Mouse (Mus musculus) embryonic facial prominence, embryonic 15.5 days (tissue): ENCODE measurements around the gene Adck2. TPM values are rescaled to one million over a fixed set of nuclear protein-coding genes. Genes with fewer than 3 reads are reported as not detected.

Source experiments
- ATAC-seq: fragments of 200-750 bp; cut with Nextera tagmentation; 2 replicates; pipeline ENCODE4 v1.8.0; 2017; ENCODE audit warnings: low read depth, moderate TSS enrichment; ENCODE audit not compliant: insufficient number of reproducible peaks, low FRiP score, low TSS enrichment
- H3K27ac ChIP-seq: fragments of 300-500 bp; sonication (generic); replicated peaks from 2 replicates; pipeline ENCODE4 v1.5.1; 2015; ENCODE audit warnings: mild to moderate bottlenecking, inconsistent platforms
- H3K27me3 ChIP-seq: fragments of 300-500 bp; sonication (generic); 2 replicates; pipeline ENCODE4 v1.6.1; 2015; ENCODE audit warnings: inconsistent platforms
- H3K36me3 ChIP-seq: fragments of 300-500 bp; sonication (generic); 2 replicates; pipeline ENCODE4 v1.6.1; 2015; ENCODE audit warnings: mild to moderate bottlenecking, inconsistent platforms
- H3K4me1 ChIP-seq: fragments of 300-500 bp; sonication (generic); 2 replicates; pipeline ENCODE4 v1.6.1; 2015; ENCODE audit warnings: inconsistent platforms
- H3K4me2 ChIP-seq: fragments of 300-500 bp; sonication (generic); replicated peaks from 2 replicates; pipeline ENCODE4 v1.6.1; 2015; ENCODE audit warnings: mild to moderate bottlenecking, inconsistent platforms
- H3K4me3 ChIP-seq: fragments of 300-500 bp; sonication (generic); replicated peaks from 2 replicates; pipeline ENCODE4 v1.5.1; 2015; ENCODE audit warnings: mild to moderate bottlenecking, inconsistent platforms
- H3K9ac ChIP-seq: fragments of 300-500 bp; sonication (generic); 2 replicates; pipeline ENCODE4 v1.6.1; 2015; ENCODE audit warnings: inconsistent platforms
- H3K9me3 ChIP-seq: fragments of 300-500 bp; sonication (generic); replicated peaks from 2 replicates; pipeline ENCODE4 v1.6.1; 2016; ENCODE audit warnings: inconsistent platforms
- WGBS: fragments of 180-500 bp; shearing (Covaris S2); methylation state at CpG from one replicate; pipeline ENCODE4 v1.1.7; 2015; 5-methylcytosine and 5-hydroxymethylcytosine counted together
- polyA plus RNA-seq: library from polyadenylated mRNA; unstranded; fragments of >200 nt; fragmentation: Nextera tagmentation; extraction: Ambion mirVana; gene quantifications from 2 replicates; pipeline ENCODE4 v1.2.1, GENCODE M21; 2015

The Adck2 gene
- polyA plus RNA-seq, 1 experiment from 2014 or later: 44.9 TPM

DNA sequence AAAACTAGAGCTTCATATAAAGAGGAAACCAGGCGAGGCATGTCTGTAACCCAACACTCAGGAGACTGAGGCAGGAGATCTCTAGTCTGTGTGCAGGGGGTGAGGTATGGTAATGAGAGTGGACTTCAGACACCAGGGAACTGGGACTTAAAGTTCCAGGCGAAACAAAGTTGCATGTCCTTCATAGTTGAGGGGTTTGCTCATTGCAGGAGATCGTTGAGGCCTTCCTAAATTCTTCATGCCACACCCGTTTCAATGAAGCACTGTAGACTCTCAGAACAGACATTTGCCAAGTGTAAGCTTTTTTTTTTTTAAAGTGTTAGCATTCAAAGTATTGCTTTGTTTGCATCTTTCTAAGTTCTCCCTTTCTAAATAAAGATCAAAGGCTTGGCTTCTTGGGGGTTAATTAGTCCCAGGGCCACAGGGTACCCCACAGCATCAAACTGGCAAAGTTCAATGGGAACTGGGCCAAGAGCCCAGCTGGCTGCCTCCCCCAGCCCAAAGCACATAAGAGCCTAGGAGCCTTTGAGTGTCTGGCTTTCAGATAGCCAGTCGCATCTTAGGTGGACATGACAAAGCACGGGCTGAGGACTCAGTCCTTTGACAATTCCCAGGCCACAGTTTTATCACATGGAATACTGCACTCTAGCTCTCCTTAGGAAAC lies 14.3 kb upstream of the Adck2 start:
- Histone ChIP-seq H3K9ac (no peak overlapping the region), H3K27ac (peak overlapping the region; percentile 34; the same call in 1 of the 2 replicates), H3K27me3 (no peaks in the 10 kb centered on the region), H3K4me3 (no peak overlapping the region), H3K4me1 (peaks cover 49% of the 10 kb centered on the region), H3K4me2 (no peak overlapping the region), H3K36me3 (no peaks in the 10 kb centered on the region), H3K9me3 (no peaks in the 10 kb centered on the region)
- ATAC-seq: no peak
- 42% methylated on average over 6 of the region's 6 CpGs for WGBS

DNA sequence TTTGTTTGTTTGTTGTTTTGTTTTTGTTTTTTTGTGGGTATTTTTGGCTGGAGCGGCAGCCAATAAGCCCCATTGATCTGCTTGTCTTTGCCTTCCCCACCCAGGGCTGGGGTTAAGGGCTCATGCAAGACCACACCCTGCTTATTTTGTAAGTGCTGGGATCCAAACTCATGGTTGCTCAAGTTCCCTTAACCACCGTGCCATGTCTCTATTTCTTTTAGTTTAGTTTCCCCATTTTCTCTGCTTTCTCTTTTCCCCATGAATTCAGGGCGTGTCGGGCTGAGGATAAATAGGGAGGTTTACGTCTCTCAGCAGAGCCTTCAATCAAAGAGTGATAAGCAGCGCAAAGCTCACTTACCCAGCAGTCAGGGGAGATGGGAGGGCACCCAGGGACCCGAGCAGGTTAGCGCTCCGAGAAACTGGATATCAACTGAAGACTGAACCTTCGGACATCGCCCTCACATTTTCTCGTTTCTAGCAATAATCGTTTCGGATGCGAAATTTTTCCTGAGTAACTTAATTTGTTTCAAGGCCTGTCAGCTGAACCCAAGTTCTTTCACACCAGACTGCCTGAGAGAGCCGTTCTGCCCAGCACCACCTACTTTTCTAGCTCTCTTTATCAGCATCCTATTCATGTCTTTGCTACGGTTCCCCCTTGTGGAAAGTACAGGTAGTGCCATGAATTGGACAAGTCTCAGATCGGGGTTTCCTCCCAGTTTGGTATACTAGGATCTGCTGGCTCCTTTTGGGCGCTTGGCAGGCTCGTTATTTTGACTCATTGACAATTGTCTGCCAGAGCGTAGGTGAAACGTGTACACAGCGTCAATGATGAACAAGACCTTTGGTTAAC lies 11.3 kb upstream of the Adck2 start:
- Histone ChIP-seq H3K9me3 (no peaks in the 10 kb centered on the region), H3K36me3 (no peaks in the 10 kb centered on the region), H3K9ac (no peak overlapping the region), H3K27ac (no peak overlapping the region), H3K4me1 (peaks cover 25% of the 10 kb centered on the region), H3K4me2 (peak overlapping the region; percentile 37), H3K27me3 (no peaks in the 10 kb centered on the region), H3K4me3 (peak overlapping the region; percentile 24)
- 19% methylated on average over 23 of the region's 23 CpGs for WGBS
- no peak for ATAC-seq

DNA sequence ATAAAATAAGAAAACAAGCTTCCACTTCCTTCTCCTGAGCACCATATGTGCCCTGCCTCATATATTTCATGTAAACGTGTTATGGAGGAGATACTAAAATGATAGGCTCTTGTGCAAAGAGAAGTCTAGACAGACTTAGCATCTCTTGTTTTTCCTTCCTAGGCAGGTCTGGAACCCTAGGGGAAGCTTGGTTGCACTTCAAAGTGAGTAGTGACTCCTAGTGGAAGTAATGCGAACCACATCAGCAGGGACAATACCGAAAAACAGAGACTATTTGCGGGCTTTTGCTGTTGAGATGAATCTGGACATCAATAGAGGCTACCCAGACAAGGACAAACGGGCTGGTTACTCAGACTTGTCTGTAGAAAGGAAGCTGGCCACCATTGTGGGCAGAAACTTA lies 6.1 kb upstream of the Adck2 start:
- Histone ChIP-seq H3K36me3 (no peaks in the 10 kb centered on the region), H3K4me3 (no peak overlapping the region), H3K4me2 (no peak overlapping the region), H3K27ac (no peak overlapping the region), H3K9me3 (no peaks in the 10 kb centered on the region), H3K9ac (no peak overlapping the region), H3K27me3 (no peaks in the 10 kb centered on the region), H3K4me1 (peaks cover under 1% of the 10 kb centered on the region; the same call in 1 of the 2 replicates)
- no peak for ATAC-seq
- WGBS: 10% methylated on average over 5 of the region's 5 CpGs

DNA sequence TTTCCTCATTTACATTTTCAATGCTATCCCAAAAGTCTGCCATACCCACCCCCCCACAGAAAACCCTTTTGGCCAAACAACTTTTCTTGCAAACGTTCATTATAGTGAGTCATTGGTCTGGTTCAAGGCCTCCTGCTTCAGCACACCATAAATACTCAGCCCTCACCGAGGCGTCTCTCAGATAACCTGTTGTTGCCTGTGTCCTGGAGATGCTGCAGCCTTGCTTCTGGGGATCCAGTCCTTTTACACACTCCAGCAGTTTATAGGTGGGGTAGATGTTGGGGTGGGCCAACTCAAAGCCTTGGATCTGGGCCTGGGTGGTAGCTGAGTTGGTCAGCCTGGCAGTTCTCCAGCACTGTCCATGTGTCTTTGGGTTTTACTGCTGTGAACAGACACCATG lies 3.2 kb upstream of the Adck2 start:
- H3K27ac ChIP-seq: no peak overlapping the region
- no peak for ATAC-seq
- H3K4me3 ChIP-seq: no peak overlapping the region
- peaks cover 16% of the 10 kb centered on the region for H3K4me1 ChIP-seq
- no peaks in the 10 kb centered on the region for H3K9me3 ChIP-seq
- H3K27me3 ChIP-seq: no peaks in the 10 kb centered on the region
- H3K9ac ChIP-seq: no peak overlapping the region
- 70% methylated on average over 3 of the region's 3 CpGs for WGBS
- H3K4me2 ChIP-seq: no peak overlapping the region
- H3K36me3 ChIP-seq: no peaks in the 10 kb centered on the region

DNA sequence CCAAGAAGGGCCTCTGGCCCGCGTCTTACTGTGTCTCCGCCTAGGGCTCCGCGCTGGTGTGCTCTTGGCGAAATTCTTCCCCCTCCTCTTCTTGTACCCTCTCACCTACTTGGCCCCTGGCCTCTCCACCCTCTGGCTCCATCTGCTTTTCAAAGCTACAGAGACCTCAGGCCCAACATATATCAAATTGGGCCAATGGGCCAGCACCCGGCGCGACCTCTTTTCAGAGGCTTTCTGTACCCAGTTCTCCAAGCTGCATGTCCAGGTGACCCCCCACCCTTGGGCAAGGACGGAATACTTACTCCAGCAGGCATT lies 839 bp downstream of the Adck2 start:
- Histone ChIP-seq H3K4me2 (peak overlapping the region; percentile 81), H3K36me3 (peaks cover 29% of the 10 kb centered on the region), H3K9ac (peak overlapping the region; percentile 78), H3K27ac (peak overlapping the region; percentile 92), H3K4me3 (peak overlapping the region; percentile 74), H3K4me1 (peaks cover 16% of the 10 kb centered on the region), H3K27me3 (no peaks in the 10 kb centered on the region), H3K9me3 (no peaks in the 10 kb centered on the region)
- ATAC-seq: no peak
- WGBS: 21% methylated on average over 10 of the region's 10 CpGs

DNA sequence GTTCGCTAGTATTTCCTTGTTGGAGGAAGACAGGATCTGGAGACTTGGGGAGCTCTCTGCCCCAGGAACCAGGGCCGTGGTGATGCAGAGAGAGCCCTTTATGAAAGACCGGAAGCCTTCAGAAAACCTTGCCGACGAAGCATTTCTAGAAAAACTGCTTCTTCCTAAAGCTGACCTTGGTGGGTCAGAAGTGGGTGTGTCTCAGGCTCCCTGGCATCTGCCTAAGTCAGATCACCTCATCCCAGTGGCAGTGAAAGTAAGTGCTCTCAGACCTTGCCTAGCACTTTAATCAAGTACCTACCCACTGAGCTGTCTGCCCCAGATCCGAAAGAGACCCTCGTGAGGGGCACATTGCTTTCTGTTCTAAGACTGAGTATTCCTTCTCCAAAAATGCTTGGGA lies 1.3 kb downstream of the Adck2 start:
- Histone ChIP-seq H3K4me3 (peak overlapping the region; percentile 74), H3K9ac (peak overlapping the region; percentile 78; the same call in 1 of the 2 replicates), H3K9me3 (no peaks in the 10 kb centered on the region), H3K4me1 (peaks cover 16% of the 10 kb centered on the region), H3K36me3 (peaks cover 33% of the 10 kb centered on the region), H3K27me3 (no peaks in the 10 kb centered on the region), H3K27ac (0 out of 2 replicates have a peak overlapping the region, but pooled peaks have one; percentile 92), H3K4me2 (peak overlapping the region; percentile 81)
- no peak for ATAC-seq
- WGBS: 54% methylated on average over 7 of the region's 7 CpGs

DNA sequence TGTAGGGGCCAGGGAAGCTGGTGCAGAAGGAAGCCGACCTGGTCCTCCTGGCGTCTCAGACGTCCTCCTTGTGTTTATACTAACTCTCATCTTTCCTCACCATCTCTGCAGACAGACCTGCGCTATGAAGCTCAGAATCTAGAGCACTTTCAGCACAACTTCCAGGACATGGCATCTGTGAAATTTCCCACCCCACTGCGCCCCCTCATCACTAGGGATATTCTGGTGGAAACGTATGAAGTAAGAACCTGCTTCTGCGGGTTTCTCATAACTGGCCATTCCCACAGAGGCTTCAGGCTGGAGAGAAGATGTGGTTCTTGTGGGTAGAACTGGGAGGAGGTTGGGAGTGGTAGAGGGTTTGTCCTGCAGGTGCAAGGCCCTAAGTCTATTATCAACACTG lies 5.9 kb downstream of the Adck2 start:
- Histone ChIP-seq H3K36me3 (peaks cover 66% of the 10 kb centered on the region), H3K9me3 (no peaks in the 10 kb centered on the region), H3K9ac (no peak overlapping the region), H3K27ac (no peak overlapping the region), H3K4me1 (peaks cover 7% of the 10 kb centered on the region), H3K4me2 (no peak overlapping the region), H3K27me3 (no peaks in the 10 kb centered on the region), H3K4me3 (no peak overlapping the region)
- ATAC-seq: no peak
- 85% methylated on average over 7 of the region's 7 CpGs for WGBS

DNA sequence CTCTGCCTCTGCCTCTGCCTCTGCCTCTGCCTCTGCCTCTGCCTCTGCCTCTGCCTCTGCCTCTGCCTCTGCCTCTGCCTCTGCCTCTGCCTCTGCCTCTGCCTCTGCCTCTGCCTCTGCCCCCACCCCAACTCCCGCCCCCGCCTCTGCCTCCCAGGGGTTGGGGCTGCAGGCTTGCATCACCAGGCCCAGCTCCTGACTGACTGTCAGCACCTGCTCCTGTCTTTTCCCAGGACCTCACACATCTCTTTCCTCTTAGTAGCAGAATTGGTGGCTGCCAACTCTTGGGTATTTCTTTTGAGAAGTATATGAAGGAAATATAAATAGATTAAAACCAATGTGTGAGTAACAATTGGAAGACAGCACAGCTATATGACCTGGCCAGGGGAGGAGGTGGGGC lies 6.9 kb downstream of the Adck2 start:
- Histone ChIP-seq H3K4me2 (no peak overlapping the region), H3K27ac (no peak overlapping the region), H3K9me3 (no peaks in the 10 kb centered on the region), H3K4me3 (no peak overlapping the region), H3K4me1 (no peaks in the 10 kb centered on the region), H3K9ac (no peak overlapping the region), H3K27me3 (no peaks in the 10 kb centered on the region), H3K36me3 (peaks cover 73% of the 10 kb centered on the region)
- 79% methylated on average over 2 of the region's 2 CpGs for WGBS
- ATAC-seq: no peak

DNA sequence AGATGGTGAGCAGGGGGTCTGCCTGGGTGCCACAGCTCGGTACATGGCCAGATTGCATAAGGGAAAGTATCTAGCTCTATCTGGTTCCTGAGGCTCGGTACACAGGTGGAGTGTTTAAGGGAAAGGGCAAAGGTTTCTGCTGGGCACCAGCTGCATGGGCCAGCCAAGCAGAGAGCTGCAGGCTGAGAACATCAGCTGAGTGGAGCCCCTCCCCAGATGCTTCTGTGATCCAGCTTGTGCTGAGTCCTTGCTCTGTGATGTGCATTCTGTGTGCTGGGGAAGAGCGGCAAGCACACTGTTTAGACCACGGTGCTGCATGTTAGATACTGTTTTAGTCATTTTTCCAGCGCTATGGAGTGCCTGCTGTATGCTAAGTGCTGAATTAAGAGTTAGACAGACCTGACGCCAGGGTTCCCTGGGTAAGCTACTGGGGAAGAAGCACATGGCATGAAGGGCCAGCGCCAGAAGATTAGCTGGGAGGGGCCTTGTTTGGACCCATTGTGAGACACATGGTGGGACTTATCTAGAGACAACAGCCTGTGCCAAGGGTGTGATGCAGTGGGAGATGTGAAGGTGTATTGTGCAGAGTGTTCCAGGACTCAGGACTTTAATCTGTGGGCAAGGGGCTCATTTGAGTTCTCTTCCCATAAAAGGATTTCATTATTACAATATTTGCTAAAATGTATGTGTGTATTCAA lies 7.6 kb downstream of the Adck2 start:
- Histone ChIP-seq H3K27me3 (no peaks in the 10 kb centered on the region), H3K27ac (no peak overlapping the region), H3K4me3 (no peak overlapping the region), H3K4me2 (no peak overlapping the region), H3K4me1 (no peaks in the 10 kb centered on the region), H3K36me3 (peaks cover 79% of the 10 kb centered on the region), H3K9me3 (no peaks in the 10 kb centered on the region), H3K9ac (no peak overlapping the region)
- no peak for ATAC-seq
- 79% methylated on average over 7 of the region's 7 CpGs for WGBS

DNA sequence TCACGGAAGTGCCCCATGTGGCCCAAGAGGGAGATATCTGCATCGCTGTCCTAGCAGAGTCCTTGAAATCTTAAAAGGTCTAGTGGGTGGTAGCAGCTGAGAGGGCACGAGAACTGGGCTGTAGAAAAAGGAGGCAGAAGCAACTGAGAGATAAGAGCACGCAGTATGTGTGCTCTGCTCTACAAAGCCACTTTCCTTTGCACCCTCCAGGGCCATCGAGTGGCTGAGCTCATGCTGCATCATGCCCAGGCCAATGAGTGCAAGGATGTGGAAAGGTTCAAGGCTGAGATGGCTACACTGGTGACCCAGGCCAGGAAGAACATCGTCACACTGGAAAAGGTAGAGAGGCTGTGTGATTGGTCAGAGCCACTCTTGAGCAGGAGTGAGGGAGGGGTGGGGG lies 11.8 kb downstream of the Adck2 start, which contains the start of gene Gm42420:
TSS of gene Gm42420 (plus strand) at position 237 of the 400 bp plus-strand sequence.
- Histone ChIP-seq H3K27ac (no peak within 1 kb of the TSS), H3K27me3 (no peaks in the 10 kb centered on the region), H3K4me2 (no peak within 1 kb of the TSS), H3K36me3 (peaks cover 73% of the 10 kb centered on the region), H3K4me3 (no peak within 1 kb of the TSS), H3K4me1 (no peaks in the 10 kb centered on the region), H3K9ac (no peak within 1 kb of the TSS), H3K9me3 (no peaks in the 10 kb centered on the region)
- no peak for ATAC-seq
- WGBS: 86% methylated on average over 6 of the region's 6 CpGs

DNA sequence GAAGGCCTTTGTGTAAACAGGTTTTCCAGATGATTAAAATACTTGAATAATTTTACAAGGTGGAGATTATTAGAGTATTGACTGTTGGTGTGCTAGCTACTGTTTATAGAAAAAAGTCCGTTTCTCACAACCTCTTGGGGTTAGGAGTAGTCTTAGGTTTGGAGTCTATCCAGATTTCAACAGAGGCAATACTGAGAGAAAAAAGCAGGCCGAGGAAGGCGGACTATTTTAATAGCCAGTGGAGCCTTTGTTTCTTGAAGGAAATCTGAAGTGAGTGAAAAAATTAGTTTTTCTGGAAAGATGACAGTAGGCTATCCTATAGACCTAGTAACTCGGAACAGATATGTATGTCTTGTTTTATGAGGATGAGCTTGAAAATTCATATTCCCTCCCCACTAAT lies 17.8 kb downstream of the Adck2 start:
- Histone ChIP-seq H3K36me3 (peaks cover 28% of the 10 kb centered on the region), H3K4me2 (no peak overlapping the region), H3K4me1 (peaks cover 18% of the 10 kb centered on the region), H3K27me3 (no peaks in the 10 kb centered on the region), H3K9me3 (no peaks in the 10 kb centered on the region), H3K9ac (no peak overlapping the region), H3K27ac (no peak overlapping the region), H3K4me3 (peak overlapping the region; percentile 94)
- ATAC-seq: no peak
- 94% methylated on average over 4 of the region's 4 CpGs for WGBS
